Mouse (Mus musculus): Measurements from ENCODE around the gene Cwc22.

Gene Cwc22

DNA sequence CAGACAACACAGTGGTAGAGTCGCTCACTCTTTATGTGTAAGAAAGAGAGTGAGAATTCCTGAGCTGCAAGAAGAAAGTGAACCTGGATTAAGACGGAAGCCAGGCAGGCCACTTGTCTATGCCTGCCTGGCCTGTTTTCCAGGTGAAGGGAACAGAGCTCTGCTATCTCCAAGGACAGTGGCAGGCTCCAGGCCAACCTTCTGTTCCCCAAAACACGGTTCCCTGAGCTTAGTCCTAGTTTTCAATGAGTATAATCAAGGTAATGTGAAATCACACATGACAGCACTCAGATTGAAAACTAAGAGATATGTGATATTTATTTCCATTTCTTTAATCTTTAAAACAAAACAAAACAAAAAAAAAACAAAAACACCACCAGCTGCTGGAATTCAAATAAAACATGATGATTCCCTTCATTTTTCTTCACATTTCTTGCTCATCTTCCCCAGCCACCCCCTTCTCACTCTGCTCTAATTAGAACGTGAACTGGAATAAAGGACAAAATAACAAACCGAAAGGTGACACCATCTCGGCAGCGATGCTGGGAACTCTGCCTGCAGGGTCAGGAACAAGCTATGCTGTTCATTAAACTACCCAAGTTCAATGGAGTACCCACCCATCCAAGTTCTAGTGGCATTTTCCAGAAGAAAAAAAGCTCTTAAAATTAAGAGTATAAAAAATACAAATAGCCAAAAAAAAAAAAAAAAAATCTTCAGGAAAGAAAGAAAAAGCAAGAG, 20.8 kb downstream of the Cwc22 start:
- no peak for DNase-seq (ENCODE audit: low spot score)

DNA sequence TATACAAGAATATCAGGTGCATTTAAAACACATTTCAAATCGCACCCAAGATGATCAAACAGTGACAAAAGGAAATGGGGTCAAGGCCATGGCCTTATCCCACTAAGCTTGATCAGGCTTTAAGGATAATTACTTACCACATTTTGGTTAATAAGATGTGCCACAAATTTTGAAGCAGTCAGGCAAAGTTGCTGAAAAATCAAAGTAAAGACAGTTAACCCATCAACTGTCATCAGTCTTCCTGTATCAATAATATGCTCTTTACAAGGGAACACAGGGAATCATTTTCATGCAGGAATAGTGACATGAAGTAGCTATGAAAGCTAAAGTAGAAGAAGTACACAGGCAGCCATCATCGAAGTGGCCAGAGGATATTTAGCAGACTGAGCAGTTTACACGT, 22.2 kb downstream of the Cwc22 start:
- no peak for DNase-seq (ENCODE audit: low spot score)

DNA sequence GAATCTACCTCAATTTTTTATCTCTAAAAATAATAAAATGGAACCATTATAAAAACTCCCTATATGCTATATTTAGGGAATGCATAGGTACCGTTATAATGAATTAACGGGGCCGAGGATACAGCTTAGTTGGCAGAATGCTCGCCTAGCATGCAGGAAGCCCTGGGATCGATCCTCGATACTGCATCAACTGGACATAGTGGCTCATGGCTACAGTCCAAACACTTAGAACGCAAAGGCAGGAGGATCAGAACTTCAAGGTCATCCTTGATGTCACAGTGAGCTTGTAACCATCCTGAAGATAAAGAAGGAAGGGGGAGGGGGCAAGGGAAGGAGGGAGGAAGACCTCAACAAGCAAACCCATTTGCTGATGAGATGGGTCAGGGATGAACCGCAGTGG, 23.0 kb downstream of the Cwc22 start:
- DNase-seq (ENCODE audit: low spot score): no peak

GRCm38 (mm10) chr2:77921307-77921706, 24.9 kb downstream of the Cwc22 start:
- DNase-seq (ENCODE audit: low spot score): no peak

GRCm38 (mm10) chr2:77920621-77921020, 25.6 kb downstream of the Cwc22 start:
- no peak for DNase-seq (ENCODE audit: low spot score)

GRCm38 (mm10) chr2:77918474-77918873, 27.7 kb downstream of the Cwc22 start:
- no peak for DNase-seq (ENCODE audit: low spot score)

DNA sequence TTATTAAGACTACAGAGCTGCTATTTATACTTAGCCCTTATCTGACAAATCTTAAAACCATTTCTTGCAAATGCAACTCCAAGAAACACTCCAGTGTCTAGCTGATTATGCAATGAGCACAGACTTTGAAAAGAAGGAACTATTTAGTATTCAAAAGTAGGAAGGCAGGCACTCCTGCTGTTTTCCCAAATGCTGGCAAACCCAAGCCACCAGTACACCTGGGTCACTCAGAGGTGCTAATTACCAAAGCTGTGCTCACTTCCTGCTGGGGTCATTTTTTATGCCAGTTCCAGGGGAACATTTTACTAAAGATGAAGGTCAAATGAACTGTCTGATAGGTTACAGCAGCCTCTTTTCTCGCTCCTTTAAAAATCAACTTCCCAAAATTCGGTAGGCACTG, 28.2 kb downstream of the Cwc22 start:
- DNase-seq (ENCODE audit: low spot score): no peak

DNA sequence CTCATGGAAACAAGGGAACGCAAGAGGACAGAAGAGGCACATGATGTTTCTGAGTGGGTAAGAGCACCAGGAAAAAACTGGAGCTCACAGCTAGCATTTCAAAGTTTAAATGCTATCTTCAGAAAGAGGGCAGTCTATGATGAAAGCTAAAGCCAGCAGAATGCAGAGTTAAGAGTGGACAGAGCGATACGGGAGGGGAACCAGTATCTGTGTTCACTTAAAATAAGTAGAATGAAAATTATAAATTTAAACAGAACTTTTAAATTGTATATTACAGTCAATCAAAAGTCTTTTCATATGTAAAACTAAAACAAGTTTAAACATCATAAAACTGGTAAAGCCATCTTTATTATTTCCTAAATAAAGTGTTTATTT, 28.8 kb downstream of the Cwc22 start:
- no peak for DNase-seq (ENCODE audit: low spot score)

DNA sequence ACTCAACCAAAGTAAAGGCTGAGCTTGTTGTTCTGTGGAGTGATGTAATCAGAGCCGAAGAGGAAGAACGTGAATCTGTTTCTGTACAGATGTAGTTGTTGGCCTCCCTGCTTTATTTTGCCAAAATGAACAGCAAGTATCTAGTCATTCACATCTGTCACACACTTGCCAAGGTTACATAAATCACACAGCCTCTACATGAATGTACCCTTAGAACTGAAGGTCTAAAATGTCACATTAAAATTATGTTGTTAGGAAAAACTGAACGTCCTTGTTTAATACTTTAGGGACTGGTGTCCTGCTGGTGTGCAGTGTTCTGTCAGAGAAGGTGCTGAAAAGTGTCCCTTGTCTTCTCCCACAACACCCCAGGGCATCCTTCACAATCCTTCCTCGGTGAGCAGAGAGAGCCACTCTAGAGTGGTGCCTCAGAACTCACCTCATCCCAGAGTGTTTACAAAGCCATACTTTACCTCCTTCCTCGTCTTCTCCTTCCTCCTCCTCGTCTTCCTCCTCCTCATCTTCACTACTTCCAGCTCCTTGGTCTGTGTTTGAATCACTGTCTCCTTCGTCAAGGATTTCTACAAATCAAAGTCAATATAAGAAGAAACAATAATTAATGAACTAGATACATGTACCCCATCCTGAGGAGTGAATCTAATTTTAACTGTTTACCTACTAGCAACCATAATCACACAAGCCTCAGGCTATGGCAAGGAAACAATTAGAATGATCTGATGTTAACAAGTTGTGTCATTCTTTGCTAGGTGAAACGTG, 29.4 kb downstream of the Cwc22 start:
- DNase-seq (ENCODE audit: low spot score): no peak

DNA sequence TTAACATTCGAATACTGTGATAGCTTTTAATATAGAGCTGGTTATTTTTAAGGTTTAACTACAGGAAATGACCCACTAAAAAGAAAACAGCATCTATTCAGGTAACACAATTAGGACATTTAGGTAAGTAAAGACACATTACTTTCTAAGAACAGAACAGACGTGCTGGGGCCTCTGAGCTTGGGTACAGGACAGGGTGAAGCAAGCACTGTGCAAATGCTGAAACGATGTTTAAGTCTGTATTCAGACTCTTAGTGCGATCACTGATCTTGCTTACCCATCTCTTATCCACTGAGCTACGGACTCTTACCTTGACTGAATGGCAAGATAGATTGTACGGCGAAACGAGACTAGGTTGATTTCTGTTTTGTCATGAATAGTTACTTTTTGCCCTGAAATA, 31.0 kb downstream of the Cwc22 start:
- no peak for DNase-seq (ENCODE audit: low spot score)

DNA sequence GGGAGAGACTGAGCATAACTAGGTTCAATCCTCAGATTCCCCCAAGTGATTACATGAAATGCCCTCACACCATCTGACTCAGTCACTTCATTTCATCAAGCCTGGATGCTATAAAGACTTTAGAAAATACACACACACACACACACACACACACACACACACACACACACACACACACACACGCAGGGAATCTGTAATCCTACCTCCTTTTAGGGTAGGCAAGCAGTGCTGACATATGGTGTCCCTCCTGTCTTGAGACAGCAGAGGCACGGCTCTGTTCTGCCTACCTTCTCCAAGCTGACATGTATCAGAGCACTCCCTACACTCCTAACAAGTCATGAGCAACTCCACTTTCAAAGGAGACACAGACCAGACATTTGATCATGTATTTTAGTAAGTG, 32.5 kb downstream of the Cwc22 start:
- DNase-seq (ENCODE audit: low spot score): no peak

GRCm38 (mm10) chr2:77912197-77912596, 34.0 kb downstream of the Cwc22 start:
- DNase-seq (ENCODE audit: low spot score): no peak

DNA sequence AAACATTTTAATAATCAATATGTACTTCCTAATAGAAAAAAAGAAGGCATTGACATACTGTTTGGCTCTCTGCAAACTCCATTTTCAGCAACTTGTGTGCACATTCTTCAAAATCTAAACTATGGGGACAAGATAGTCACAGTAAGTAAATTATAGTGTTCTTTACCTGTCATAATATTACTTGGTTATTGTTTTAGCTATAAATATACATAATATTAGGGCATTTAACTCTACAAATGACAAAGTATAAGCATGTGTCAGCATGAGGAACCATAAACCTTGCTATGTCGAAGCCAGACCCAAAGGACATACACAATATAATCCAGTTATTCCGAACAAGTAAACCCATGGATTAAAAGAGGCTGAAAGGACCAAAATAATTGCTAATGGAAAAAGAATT, 34.7 kb downstream of the Cwc22 start:
- DNase-seq (ENCODE audit: low spot score): no peak

- no peak for DNase-seq (ENCODE audit: low spot score)
These were observed 36.0 kb downstream of the Cwc22 start for GRCm38 (mm10) chr2:77910216-77910615.

GRCm38 (mm10) chr2:77907164-77907563, 39.0 kb downstream of the Cwc22 start:
- no peak for DNase-seq (ENCODE audit: low spot score)

- no peak for DNase-seq (ENCODE audit: low spot score)
These were observed 41.2 kb downstream of the Cwc22 start for GRCm38 (mm10) chr2:77905023-77905422.

DNA sequence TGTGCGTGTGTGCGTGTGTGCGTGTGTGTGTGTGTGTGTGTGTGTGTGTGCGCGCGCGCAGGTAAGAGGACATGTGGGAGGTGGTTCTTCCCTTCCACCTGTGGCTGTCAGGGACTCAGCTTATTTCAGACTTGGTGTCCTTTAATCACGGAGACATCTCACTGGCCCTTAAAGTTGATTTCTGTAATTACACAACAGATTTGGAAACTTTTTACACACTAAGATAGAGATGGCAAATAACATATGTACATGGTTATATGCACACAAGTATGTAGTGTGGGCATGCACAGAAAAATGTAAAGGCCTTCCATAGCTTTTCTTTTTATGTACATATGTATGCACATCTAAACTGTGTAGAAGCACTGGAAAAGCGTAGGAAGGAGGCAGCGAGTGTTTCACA, 41.7 kb downstream of the Cwc22 start:
- DNase-seq (ENCODE audit: low spot score): no peak

- DNase-seq (ENCODE audit: low spot score): no peak
These were observed 42.2 kb downstream of the Cwc22 start for GRCm38 (mm10) chr2:77903979-77904378.

GRCm38 (mm10) chr2:77903098-77903497, 43.1 kb downstream of the Cwc22 start:
- DNase-seq (ENCODE audit: low spot score): no peak

DNA sequence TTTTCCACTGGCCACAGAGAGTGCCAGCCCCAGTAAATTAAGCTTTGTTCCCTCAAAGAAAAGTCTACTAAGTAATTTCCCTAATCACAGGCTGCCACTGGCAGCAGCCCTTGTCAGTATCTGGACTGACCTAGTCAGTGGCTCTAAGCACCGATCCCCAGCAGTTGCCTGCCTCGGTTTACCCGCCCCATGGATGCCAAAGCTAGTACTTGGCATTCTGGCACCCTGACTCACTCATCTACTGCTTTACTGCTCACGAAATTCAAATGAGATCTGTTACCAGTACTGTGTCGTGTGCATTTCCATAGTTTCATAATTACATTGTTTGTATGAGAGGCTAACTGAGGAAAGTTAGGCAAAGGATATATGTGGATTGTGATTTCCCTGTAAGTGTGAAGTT, 44.9 kb downstream of the Cwc22 start:
- no peak for DNase-seq (ENCODE audit: low spot score)

DNA sequence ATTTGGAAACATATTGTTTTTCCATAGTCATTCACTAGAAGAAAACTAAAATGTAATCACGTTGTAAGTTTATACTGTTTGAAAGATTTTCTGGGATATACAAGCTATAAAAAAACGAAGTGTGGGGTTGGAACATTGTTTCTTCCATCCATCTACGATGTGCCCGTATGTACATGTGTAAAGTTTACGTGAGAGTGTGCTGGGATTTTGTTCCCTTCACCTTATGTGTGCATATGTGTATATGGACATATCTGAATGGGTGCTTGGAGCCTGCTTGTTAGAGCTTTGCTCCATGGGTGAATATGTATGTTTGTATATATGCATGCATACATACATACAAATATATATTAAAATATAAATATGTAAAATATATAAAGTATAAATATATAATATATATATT, 45.4 kb downstream of the Cwc22 start:
- no peak for DNase-seq (ENCODE audit: low spot score)

GRCm38 (mm10) chr2:77900111-77900510, 46.1 kb downstream of the Cwc22 start:
- DNase-seq (ENCODE audit: low spot score): no peak

- DNase-seq (ENCODE audit: low spot score): no peak
These were observed 47.7 kb downstream of the Cwc22 start for GRCm38 (mm10) chr2:77898436-77898835.

DNA sequence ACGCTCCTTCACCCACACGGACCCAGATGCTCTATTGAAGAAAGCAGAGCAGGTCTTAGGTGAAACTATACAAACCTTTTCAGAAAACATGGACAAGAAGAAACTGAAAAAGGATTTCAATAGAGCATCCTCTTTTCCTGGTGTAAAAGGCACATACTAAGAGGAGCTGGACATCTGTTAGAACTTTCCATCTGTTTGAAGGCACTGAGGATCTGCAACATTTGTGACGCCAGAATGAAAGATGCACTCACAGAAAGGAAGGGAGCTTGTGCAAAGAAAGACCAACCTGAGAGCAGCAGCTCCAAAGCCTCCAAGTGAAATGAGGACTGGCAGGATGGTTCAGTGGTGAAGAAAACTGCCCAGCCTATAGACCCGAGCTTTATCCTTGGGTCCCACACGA, 48.2 kb downstream of the Cwc22 start:
- DNase-seq (ENCODE audit: low spot score): no peak
